Mouse (Mus musculus) kidney, postnatal 0 days (tissue): ENCODE measurements at regions not wholly inside any gene's neighbourhood (a gene's known extent, or its start where the extent isn't known, plus 50 kb on each side); places are given as distances from the start of the nearest gene placed in this dataset.
A peak's percentile ranks its signal among the peaks of the same experiment; 100 is the strongest.

Source experiments
- ATAC-seq: fragments of 200-750 bp; cut with Nextera tagmentation; replicated peaks from 2 replicates; pipeline ENCODE4 v1.8.0; 2017; ENCODE audit warnings: low read depth, moderate number of reproducible peaks, moderate TSS enrichment, moderate library complexity; ENCODE audit not compliant: low FRiP score
- DNase-seq: peaks from one replicate; pipeline ENCODE4 v3.0.0-alpha.2; 2016; ENCODE audit warnings: low spot score
- H3K27ac ChIP-seq: fragments of 300-500 bp; sonication (generic); 2 replicates; pipeline ENCODE4 v1.5.1; 2014; ENCODE audit warnings: mild to moderate bottlenecking
- H3K27me3 ChIP-seq: fragments of 300-500 bp; sonication (generic); 2 replicates; pipeline ENCODE4 v1.6.1; 2014; ENCODE audit warnings: low read length, mixed read lengths; ENCODE audit not compliant: insufficient read depth
- H3K36me3 ChIP-seq: fragments of 300-500 bp; sonication (generic); 2 replicates; pipeline ENCODE4 v1.6.1; 2014; ENCODE audit warnings: low read length, mixed read lengths; ENCODE audit not compliant: insufficient read depth
- H3K4me1 ChIP-seq: fragments of 300-500 bp; sonication (generic); replicated peaks from 2 replicates; pipeline ENCODE4 v1.6.1; 2014; ENCODE audit warnings: antibody characterized with exemption, low read length, mixed read lengths; ENCODE audit not compliant: insufficient read depth
- H3K4me2 ChIP-seq: fragments of 300-500 bp; sonication (generic); 2 replicates; pipeline ENCODE4 v1.6.1; 2014; ENCODE audit warnings: mild to moderate bottlenecking, low read length, moderate library complexity, mixed read lengths
- H3K4me3 ChIP-seq: fragments of 300-500 bp; sonication (generic); replicated peaks from 2 replicates; pipeline ENCODE4 v1.5.1; 2014; ENCODE audit warnings: low read depth, low read length
- H3K9ac ChIP-seq: fragments of 300-500 bp; sonication (generic); 2 replicates; pipeline ENCODE4 v1.6.1; 2014; ENCODE audit warnings: low read depth, low read length
- H3K9me3 ChIP-seq: fragments of 300-500 bp; sonication (generic); replicated peaks from 2 replicates; pipeline ENCODE4 v1.6.1; 2016; ENCODE audit warnings: low read length, inconsistent platforms, mixed read lengths
- CTCF ChIP-seq: IDR thresholded peaks from 2 replicates; pipeline ENCODE4 v1.5.1; 2016; ENCODE audit warnings: antibody characterized with exemption, low read depth, mild to moderate bottlenecking, moderate library complexity
- WGBS: fragments of 180-500 bp; shearing (Covaris S2); extraction: QIAGEN DNeasy Blood & Tissue Kit; methylation state at CpG from one replicate; pipeline ENCODE4 v1.1.7; 2014; 5-methylcytosine and 5-hydroxymethylcytosine counted together

GRCm38 (mm10) chr1:33096851-33097250, 549.8 kb upstream of the Gm5415 start:
- Histone ChIP-seq H3K4me2 (no peak overlapping the region), H3K4me1 (no peaks in the 10 kb centered on the region), H3K9ac (no peak overlapping the region), H3K36me3 (no peaks in the 10 kb centered on the region), H3K4me3 (no peak overlapping the region), H3K27ac (no peak overlapping the region), H3K9me3 (no peaks in the 10 kb centered on the region), H3K27me3 (no peaks in the 10 kb centered on the region)
- ATAC-seq (no peak), DNase-seq (no peak)
- 88% methylated on average over 1 of the region's 1 CpGs for WGBS
- TF ChIP-seq CTCF, result no peak

DNA sequence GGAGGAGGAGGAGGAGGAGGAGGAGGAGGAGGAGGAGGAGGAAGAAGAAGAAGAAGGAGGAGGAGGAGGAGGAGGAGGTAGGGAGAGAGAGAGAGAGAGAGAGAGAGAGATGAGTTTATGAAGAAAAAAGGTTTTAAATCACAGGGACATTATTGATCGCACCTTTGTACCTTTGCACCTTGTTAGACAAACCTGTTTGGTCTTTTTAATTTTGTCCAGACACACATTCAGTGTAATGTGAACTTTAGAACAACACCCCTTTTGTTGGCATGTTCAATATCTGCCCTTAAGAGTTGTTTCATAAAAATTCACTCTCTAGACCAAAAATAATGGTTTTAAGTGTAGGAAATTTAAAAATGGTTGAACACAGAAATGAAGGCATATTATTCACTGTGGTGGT, 527.5 kb upstream of the Gm5415 start:
- Histone ChIP-seq H3K36me3 (no peaks in the 10 kb centered on the region), H3K4me3 (no peak overlapping the region), H3K9me3 (no peaks in the 10 kb centered on the region), H3K27me3 (no peaks in the 10 kb centered on the region), H3K27ac (no peak overlapping the region), H3K4me2 (no peak overlapping the region), H3K9ac (no peak overlapping the region), H3K4me1 (no peaks in the 10 kb centered on the region)
- no peak for DNase-seq
- WGBS, result 90% methylated on average over 1 of the region's 1 CpGs
- ATAC-seq, result no peak
- TF ChIP-seq CTCF, result no peak

GRCm38 (mm10) chr1:33058010-33058409, 510.9 kb upstream of the Gm5415 start:
- H3K4me3 ChIP-seq, result no peak overlapping the region
- no peaks in the 10 kb centered on the region for H3K36me3 ChIP-seq
- H3K9ac ChIP-seq, result no peak overlapping the region
- no peaks in the 10 kb centered on the region for H3K9me3 ChIP-seq
- H3K4me1 ChIP-seq, result no peaks in the 10 kb centered on the region
- 75% methylated on average over 2 of the region's 2 CpGs for WGBS
- no peak overlapping the region for H3K4me2 ChIP-seq
- DNase-seq, result no peak
- H3K27ac ChIP-seq, result no peak overlapping the region
- TF ChIP-seq CTCF, result no peak
- no peak for ATAC-seq
- no peaks in the 10 kb centered on the region for H3K27me3 ChIP-seq

GRCm38 (mm10) chr1:33044388-33044787, 497.3 kb upstream of the Gm5415 start:
- no peak for DNase-seq
- H3K27ac ChIP-seq, result no peak overlapping the region
- ATAC-seq, result no peak
- no peaks in the 10 kb centered on the region for H3K27me3 ChIP-seq
- H3K4me2 ChIP-seq, result no peak overlapping the region
- no peaks in the 10 kb centered on the region for H3K9me3 ChIP-seq
- WGBS, result 77% methylated on average over 2 of the region's 2 CpGs
- H3K4me3 ChIP-seq, result no peak overlapping the region
- no peak overlapping the region for H3K9ac ChIP-seq
- H3K36me3 ChIP-seq, result no peaks in the 10 kb centered on the region
- no peak for TF ChIP-seq CTCF
- H3K4me1 ChIP-seq, result no peaks in the 10 kb centered on the region

GRCm38 (mm10) chr1:33042424-33042823, 495.3 kb upstream of the Gm5415 start:
- Histone ChIP-seq H3K4me3 (no peak overlapping the region), H3K9ac (no peak overlapping the region), H3K4me2 (no peak overlapping the region), H3K9me3 (no peaks in the 10 kb centered on the region), H3K4me1 (no peaks in the 10 kb centered on the region), H3K36me3 (no peaks in the 10 kb centered on the region), H3K27ac (no peak overlapping the region), H3K27me3 (no peaks in the 10 kb centered on the region)
- ATAC-seq (no peak), DNase-seq (peak; percentile 77)
- TF ChIP-seq CTCF, result no peak
- WGBS, result 28% methylated on average over 2 of the region's 2 CpGs

DNA sequence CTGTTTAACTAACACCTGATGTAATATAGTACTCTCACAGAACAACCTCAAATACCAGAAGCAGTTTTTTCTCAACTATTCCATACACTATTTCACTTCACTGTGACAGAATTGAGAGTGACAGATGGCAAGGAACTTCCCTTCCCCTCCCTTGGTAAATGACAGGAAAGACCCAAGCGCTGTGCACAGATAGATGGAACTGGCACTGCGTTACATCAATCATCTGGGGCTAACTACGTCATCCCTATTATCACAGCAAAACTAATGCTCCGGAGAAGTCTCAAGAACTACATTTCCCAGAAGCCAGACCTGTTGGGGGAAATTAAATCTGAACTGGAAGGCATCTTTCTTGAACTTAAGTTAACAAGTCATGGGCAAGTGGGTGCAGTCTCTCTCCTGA, 493.6 kb upstream of the Gm5415 start:
- ATAC-seq, result no peak
- WGBS, result 56% methylated on average over 4 of the region's 4 CpGs

DNA sequence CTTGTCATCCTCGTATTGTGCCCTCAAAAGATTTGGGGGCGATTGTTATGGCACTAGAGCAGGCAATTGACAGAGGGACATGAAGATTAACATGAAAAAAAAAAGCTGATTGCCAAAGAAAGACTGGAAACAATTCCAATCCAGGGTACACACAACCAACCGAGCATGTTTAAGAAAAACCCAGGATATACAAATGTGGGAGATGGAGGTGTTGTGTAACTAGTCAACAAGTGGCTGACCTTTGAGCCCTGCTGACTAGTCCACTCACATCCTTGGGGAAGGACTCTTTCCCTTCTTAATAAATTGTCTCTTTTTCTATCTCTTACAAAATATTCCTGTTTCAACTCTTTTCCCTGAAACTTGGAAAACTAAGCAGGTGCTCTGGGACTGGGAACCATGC, 484.9 kb upstream of the Gm5415 start:
- Histone ChIP-seq H3K27ac (no peak overlapping the region), H3K4me3 (no peak overlapping the region), H3K4me2 (no peak overlapping the region), H3K36me3 (no peaks in the 10 kb centered on the region), H3K27me3 (no peaks in the 10 kb centered on the region), H3K9me3 (no peaks in the 10 kb centered on the region), H3K9ac (no peak overlapping the region), H3K4me1 (no peaks in the 10 kb centered on the region)
- ATAC-seq (no peak), DNase-seq (no peak)
- TF ChIP-seq CTCF, result no peak
- 80% methylated on average over 3 of the region's 3 CpGs for WGBS

More for the DNA sequence above, 493.6 kb upstream of the Gm5415 start:
- no peak for TF ChIP-seq CTCF
- Histone ChIP-seq H3K4me1 (no peaks in the 10 kb centered on the region), H3K4me2 (no peak overlapping the region), H3K9me3 (no peaks in the 10 kb centered on the region), H3K4me3 (no peak overlapping the region), H3K9ac (no peak overlapping the region), H3K27ac (no peak overlapping the region), H3K27me3 (no peaks in the 10 kb centered on the region), H3K36me3 (no peaks in the 10 kb centered on the region)
- DNase-seq, result no peak
